Mouse (Mus musculus) cerebellum, adult 11 months (tissue): ENCODE measurements around the gene Prkce.

Experiments used
- DNase-seq: peaks from one replicate; pipeline ENCODE4 v3.0.0; 2022

The Prkce gene

GRCm38 (mm10) chr17:86183788-86184187, 16.2 kb downstream of the Prkce start:
- no peak for DNase-seq

GRCm38 (mm10) chr17:86184552-86185209, 17.1 kb downstream of the Prkce start:
- DNase-seq: no peak

GRCm38 (mm10) chr17:86185584-86185983, 18.0 kb downstream of the Prkce start:
- DNase-seq: no peak

GRCm38 (mm10) chr17:86187777-86188176, 20.2 kb downstream of the Prkce start:
- DNase-seq: no peak

- DNase-seq: no peak
Observed at GRCm38 (mm10) chr17:86193979-86194378, 26.4 kb downstream of the Prkce start.

- no peak for DNase-seq
Observed at GRCm38 (mm10) chr17:86194921-86195320, 27.3 kb downstream of the Prkce start.

GRCm38 (mm10) chr17:86198496-86199465, 31.2 kb downstream of the Prkce start:
- DNase-seq: no peak

- no peak for DNase-seq
Observed at GRCm38 (mm10) chr17:86201981-86202380, 34.4 kb downstream of the Prkce start.

GRCm38 (mm10) chr17:86202972-86203371, 35.4 kb downstream of the Prkce start:
- no peak for DNase-seq

GRCm38 (mm10) chr17:86203531-86204450, 36.2 kb downstream of the Prkce start:
- peak; percentile 48 for DNase-seq

GRCm38 (mm10) chr17:86206289-86206688, 38.7 kb downstream of the Prkce start:
- no peak for DNase-seq

GRCm38 (mm10) chr17:86208057-86208820, 40.7 kb downstream of the Prkce start:
- DNase-seq: no peak

- DNase-seq: no peak
Observed at GRCm38 (mm10) chr17:86208821-86209186, 41.2 kb downstream of the Prkce start.

GRCm38 (mm10) chr17:86209680-86210251, 42.2 kb downstream of the Prkce start:
- no peak for DNase-seq

GRCm38 (mm10) chr17:86212204-86212603, 44.6 kb downstream of the Prkce start:
- no peak for DNase-seq

GRCm38 (mm10) chr17:86214285-86214684, 46.7 kb downstream of the Prkce start:
- DNase-seq: no peak

GRCm38 (mm10) chr17:86214741-86215140, 47.2 kb downstream of the Prkce start:
- DNase-seq: no peak

GRCm38 (mm10) chr17:86215771-86216170, 48.2 kb downstream of the Prkce start:
- DNase-seq: no peak

GRCm38 (mm10) chr17:86217468-86217867, 49.9 kb downstream of the Prkce start:
- DNase-seq: no peak

GRCm38 (mm10) chr17:86218553-86218952, 51.0 kb downstream of the Prkce start:
- DNase-seq: no peak

GRCm38 (mm10) chr17:86225488-86226186, 58.1 kb downstream of the Prkce start:
- DNase-seq: no peak
